10 mouse cellular contexts compared by ENCODE assay signal in genomic region chr17:88753472-88753857, GRCm38 (mm10). TPM values are rescaled to one million over a fixed set of nuclear protein-coding genes. Genes with fewer than 3 reads are reported as not detected.
A peak's percentile ranks its signal among the peaks of the same experiment; 100 is the strongest.
DNase-seq lines count a peak whose midpoint lies in the region; ATAC-seq lines count a peak whose summit lies in the region.
"Had no signal": no experiment of that assay in that cellular context is flagged by ENCODE, and none has a peak within 500 bp of the region (broad histone marks: within the 10 kb centered on the region; RNA-seq: fewer than 3 reads in every experiment).

No protein-coding gene starts in this region.

- H3K9ac ChIP-seq in heart, embryonic 14.5 days (ENCODE audit: low read length) = no peak overlapping the region
- H3K9ac ChIP-seq in hindbrain, embryonic 15.5 days = no peak overlapping the region
- H3K9ac ChIP-seq in midbrain, embryonic 15.5 days = no peak overlapping the region

- no peak for DNase-seq in heart, postnatal 25 days (ENCODE audit: low spot score)
- DNase-seq in embryonic facial prominence, embryonic 10.5 days (ENCODE audit: low spot score) = no peak
- DNase-seq in adrenal gland, adult 8-10 months = no peak
- DNase-seq in spleen, postnatal 10 days (ENCODE audit: low spot score in 2 of 2) = no peak
- DNase-seq in urinary bladder, postnatal 36 days (ENCODE audit: low spot score in 2 of 2) = no peak

- WGBS in heart, embryonic 14.5 days = 48% methylated on average over 12 of the region's 12 CpGs
- WGBS in embryonic facial prominence, embryonic 10.5 days = 64% methylated on average over 12 of the region's 12 CpGs
- 40% methylated on average over 12 of the region's 12 CpGs for WGBS in hindbrain, embryonic 15.5 days
- WGBS in midbrain, embryonic 15.5 days = 46% methylated on average over 12 of the region's 12 CpGs

- H3K4me3 ChIP-seq in heart, embryonic 14.5 days (ENCODE audit: control insufficient read depth in 1 of 2, insufficient read depth in 1 of 2, low read depth in 1 of 2, low read length in 2 of 2) = peak overlapping the region; percentile 9 to 21
- H3K4me3 ChIP-seq in embryonic facial prominence, embryonic 10.5 days = 0 out of 2 replicates have a peak overlapping the region, but pooled peaks have one; percentile 2
- no peak overlapping the region for H3K4me3 ChIP-seq in hindbrain, embryonic 15.5 days
- no peak overlapping the region for H3K4me3 ChIP-seq in midbrain, embryonic 15.5 days
- H3K4me3 ChIP-seq: erythroblast, embryonic 14.5 days had no signal

- H3K36me3 ChIP-seq in heart, embryonic 14.5 days (ENCODE audit: control insufficient read depth, insufficient read depth, low read length) = no peaks in the 10 kb centered on the region
- no peaks in the 10 kb centered on the region for H3K36me3 ChIP-seq in embryonic facial prominence, embryonic 10.5 days (replicated peaks)
- no peaks in the 10 kb centered on the region for H3K36me3 ChIP-seq in hindbrain, embryonic 15.5 days
- H3K36me3 ChIP-seq in midbrain, embryonic 15.5 days (replicated peaks) = no peaks in the 10 kb centered on the region

- peak overlapping the region; percentile 58 for H3K4me2 ChIP-seq in heart, embryonic 14.5 days (ENCODE audit: low read length)
- H3K4me2 ChIP-seq in hindbrain, embryonic 15.5 days = peak overlapping the region; percentile 45
- peak overlapping the region; percentile 27; the same call in 1 of the 2 replicates for H3K4me2 ChIP-seq in midbrain, embryonic 15.5 days

- intact Hi-C loops in heart, postnatal 25 days (cut with DNase I) = loop anchor here (2.0 kb wide), 1 partner anchor 101 kb away; no protein-coding TSS in a partner anchor

- no peak for ATAC-seq in heart, embryonic 14.5 days (ENCODE audit: insufficient number of reproducible peaks, insufficient read depth, low FRiP score, low read depth)
- ATAC-seq in hindbrain, embryonic 15.5 days (ENCODE audit: low FRiP score, low read depth) = no peak
- no peak for ATAC-seq in midbrain, embryonic 15.5 days (replicated peaks)

- H3K4me1 ChIP-seq in heart, embryonic 14.5 days (ENCODE audit: control insufficient read depth in 2 of 2, insufficient read depth in 2 of 2, low read length in 2 of 2) = peaks cover 5 to 7% of the 10 kb centered on the region in 2 experiments; a peak in 1 of 4 replicates
- H3K4me1 ChIP-seq in embryonic facial prominence, embryonic 10.5 days = peaks cover 22% of the 10 kb centered on the region
- peaks cover 30% of the 10 kb centered on the region for H3K4me1 ChIP-seq in hindbrain, embryonic 15.5 days (replicated peaks)
- peaks cover 60% of the 10 kb centered on the region for H3K4me1 ChIP-seq in midbrain, embryonic 15.5 days

- H3K9me3 ChIP-seq in heart, embryonic 14.5 days (ENCODE audit: control insufficient read depth, low read length) = no peaks in the 10 kb centered on the region
- no peaks in the 10 kb centered on the region for H3K9me3 ChIP-seq in embryonic facial prominence, embryonic 10.5 days
- H3K9me3 ChIP-seq in hindbrain, embryonic 15.5 days = no peaks in the 10 kb centered on the region
- H3K9me3 ChIP-seq in midbrain, embryonic 15.5 days = no peaks in the 10 kb centered on the region

- no peaks in the 10 kb centered on the region for H3K27me3 ChIP-seq in heart, embryonic 14.5 days (ENCODE audit: control insufficient read depth, insufficient read depth, low read length)
- peaks cover 36% of the 10 kb centered on the region for H3K27me3 ChIP-seq in embryonic facial prominence, embryonic 10.5 days (replicated peaks; ENCODE audit: low read depth, poor library complexity, severe bottlenecking)
- no peaks in the 10 kb centered on the region for H3K27me3 ChIP-seq in hindbrain, embryonic 15.5 days
- no peaks in the 10 kb centered on the region; the same call in 1 of the 2 replicates for H3K27me3 ChIP-seq in midbrain, embryonic 15.5 days (replicated peaks)

- no peak overlapping the region for H3K27ac ChIP-seq in heart, embryonic 14.5 days (replicated peaks in 1 of 2; ENCODE audit: control insufficient read depth in 1 of 2, insufficient read depth in 1 of 2, low read depth in 2 of 2, low read length in 2 of 2)
- no peak overlapping the region for H3K27ac ChIP-seq in embryonic facial prominence, embryonic 10.5 days (replicated peaks)
- H3K27ac ChIP-seq in hindbrain, embryonic 15.5 days (replicated peaks) = peak overlapping the region; percentile 10; the same call in 1 of the 2 replicates
- peak overlapping the region; percentile 7; the same call in 1 of the 2 replicates for H3K27ac ChIP-seq in midbrain, embryonic 15.5 days

RNA-seq across cellular contexts. Expression of gene Lhcgr, which starts 38.3 kb away (rescaled TPM):
- not detected in 2 replicates for polyA plus RNA-seq in heart, embryonic 14.5 days (2014; fragmentation: Nextera tagmentation; extraction: Ambion mirVana)
- under 1 TPM in 1 of 2 experiments, not detected in 1; 0.17 TPM for total RNA-seq in heart, postnatal 25 days (2021)
- polyA plus RNA-seq in embryonic facial prominence, embryonic 10.5 days (2016; fragmentation: Nextera tagmentation; extraction: Ambion mirVana) = not detected in 2 replicates
- polyA plus RNA-seq in hindbrain, embryonic 15.5 days (2015; fragmentation: Nextera tagmentation; extraction: Ambion mirVana) = 2.5 and 2.8 TPM in 2 replicates
- 0.97 and 1.5 TPM in 2 replicates for polyA plus RNA-seq in midbrain, embryonic 15.5 days (2015; fragmentation: Nextera tagmentation; extraction: Ambion mirVana)
- under 1 TPM in 3 of 4 experiments, not detected in 1; 0.08 to 0.49 (median 0.44) TPM for total RNA-seq in adrenal gland, adult 8-10 months (2022)
- polyA plus RNA-seq: CD4-positive, CD25-positive, alpha-beta regulatory T cell, adult 4 months; erythroblast, embryonic 14.5 days had no signal

Comparison
In these comparisons a context has a peak if more than half of its experiments do, and no peak if none do; other contexts are left out.
1. H3K27ac ChIP-seq: peak in hindbrain, embryonic 15.5 days (single experiment) and midbrain, embryonic 15.5 days (single experiment); none in heart, embryonic 14.5 days (0 of 2) and embryonic facial prominence, embryonic 10.5 days (single experiment).
2. H3K4me3 ChIP-seq: peak in heart, embryonic 14.5 days (2 of 2) and embryonic facial prominence, embryonic 10.5 days (single experiment); none in hindbrain, embryonic 15.5 days (single experiment) and midbrain, embryonic 15.5 days (single experiment).
3. Peak in every context shown above with its lines, with median percentiles within 50 percentile points of each other: H3K4me2 ChIP-seq.